Mouse (Mus musculus) adrenal gland, postnatal 36 days (tissue): ENCODE data around the gene Camk2b. TPM values are rescaled to one million over a fixed set of nuclear protein-coding genes. Genes with fewer than 3 reads are reported as not detected.
"Not testable (repeated sequence)": the region's sequence is repeated elsewhere in the genome, so short reads cannot be mapped to it uniquely, and the experiment has no call there.

Experiments used
- DNase-seq, 2 experiments: peaks; one replicate each; pipeline ENCODE4 v3.0.0; 2021; ENCODE audit warnings: mixed read lengths in 1 of 2
- total RNA-seq, 2 experiments: library from RNA; stranded (reverse); gene quantifications; 2 replicates each; pipeline ENCODE4 v1.2.3; 2021

The Camk2b gene
- total RNA-seq, 2 experiments from 2014 or later, result 7.8 to 14.5 TPM

DNA sequence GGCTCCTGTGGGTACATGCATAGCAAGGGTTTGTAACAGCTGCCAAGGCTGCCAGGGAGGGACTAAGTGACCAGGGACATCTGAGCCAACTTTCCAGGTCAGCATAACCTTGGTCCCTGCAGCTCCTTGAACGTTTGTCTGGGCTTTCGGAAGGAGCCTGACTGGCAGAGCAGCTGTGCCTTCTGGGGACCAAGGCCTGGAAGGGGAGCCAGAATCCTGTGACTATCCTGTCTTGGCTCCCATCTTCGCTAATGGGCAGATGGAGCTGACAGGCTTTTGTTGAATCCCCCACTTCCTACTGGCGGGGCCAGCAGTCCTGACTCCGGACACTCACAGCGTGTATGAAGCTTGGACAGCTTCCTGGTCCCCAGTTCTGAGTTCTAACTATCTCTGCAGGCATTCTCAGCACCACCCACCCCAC lies 51.1 kb downstream of the Camk2b start:
- peak; percentile 42 to 62 for DNase-seq

DNA sequence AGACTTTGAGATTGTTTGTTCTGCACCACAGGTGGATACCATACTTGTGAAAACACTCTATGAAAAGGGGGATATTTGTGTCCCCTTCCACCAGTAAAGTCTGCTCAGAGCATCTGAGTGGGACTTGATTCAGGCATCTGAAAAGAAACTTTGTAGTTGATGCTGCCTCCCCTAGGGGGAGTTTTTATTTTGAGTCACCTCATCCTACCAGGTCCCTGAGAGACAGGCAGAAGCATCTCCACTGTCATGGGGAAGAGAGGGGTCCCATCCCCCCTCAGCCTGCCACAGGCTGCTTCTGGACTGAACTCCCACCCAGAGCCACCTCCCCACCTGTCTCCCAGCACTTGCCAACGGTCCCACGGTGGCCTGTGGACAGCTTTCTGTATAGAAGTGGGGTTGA lies 52.8 kb downstream of the Camk2b start:
- no peak for DNase-seq

DNA sequence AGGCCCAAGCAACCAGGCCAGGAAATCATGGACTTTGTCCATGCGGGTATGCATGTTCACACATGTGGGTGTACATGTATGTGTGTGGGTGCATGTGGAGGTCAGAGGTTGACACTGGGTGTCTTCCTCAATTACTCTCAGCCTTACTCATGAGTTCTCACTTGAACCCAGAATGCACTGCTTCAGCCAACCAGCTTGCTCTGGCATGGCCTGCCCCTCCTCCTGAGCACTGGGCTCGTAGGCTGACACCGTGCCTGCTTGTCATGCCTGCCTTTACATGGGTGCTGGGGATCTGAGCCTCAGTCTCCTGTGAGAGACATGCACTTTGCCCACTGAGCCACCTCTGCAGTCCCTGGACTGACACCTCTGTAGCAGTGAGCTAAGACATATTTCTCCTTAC lies 54.3 kb downstream of the Camk2b start:
- no peak for DNase-seq

DNA sequence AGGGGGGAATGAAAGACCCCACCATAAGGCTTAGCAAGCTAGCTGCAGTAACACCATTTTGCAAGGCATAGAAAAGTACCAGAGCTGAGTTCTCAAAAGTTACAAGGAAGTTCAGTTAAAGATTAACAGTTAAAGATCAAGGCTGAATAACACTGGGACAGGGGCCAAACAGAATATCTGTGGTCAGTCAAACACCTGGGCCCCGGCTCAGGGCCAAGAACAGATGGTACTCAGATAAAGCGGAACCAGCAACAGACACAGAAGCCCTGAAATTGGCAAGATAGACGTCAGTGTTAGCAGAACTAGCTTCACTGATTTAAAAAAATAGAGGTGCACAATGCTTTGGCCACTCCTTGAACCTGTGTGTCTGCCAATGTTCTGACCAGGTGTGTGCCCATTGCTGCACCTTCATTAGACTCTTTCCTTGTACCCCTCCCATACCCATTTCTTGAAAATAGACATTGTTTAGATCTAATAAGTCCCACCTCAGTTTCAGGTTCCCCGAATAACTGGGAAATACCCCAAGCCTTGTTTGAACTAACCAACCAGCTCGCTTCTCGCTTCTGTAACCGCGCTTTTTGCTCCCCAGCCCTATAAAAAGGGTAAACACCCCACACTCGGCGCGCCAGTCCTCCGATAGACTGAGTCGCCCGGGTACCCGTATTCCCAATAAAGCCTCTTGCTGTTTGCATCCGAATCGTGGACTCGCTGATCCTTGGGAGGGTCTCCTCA lies 55.2 kb downstream of the Camk2b start:
- not testable (repeated sequence) for DNase-seq

DNA sequence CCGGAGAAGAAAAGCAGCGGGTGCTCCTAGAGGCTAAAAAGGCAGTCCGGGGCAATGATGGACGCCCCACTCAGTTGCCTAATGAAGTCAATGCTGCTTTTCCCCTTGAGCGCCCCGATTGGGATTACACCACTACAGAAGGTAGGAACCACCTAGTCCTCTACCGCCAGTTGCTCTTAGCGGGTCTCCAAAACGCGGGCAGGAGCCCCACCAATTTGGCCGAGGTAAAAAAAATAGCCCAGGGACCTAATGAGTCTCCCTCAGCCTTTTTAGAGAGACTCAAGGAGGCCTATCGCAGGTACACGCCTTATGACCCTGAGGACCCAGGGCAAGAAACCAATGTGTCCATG lies 58.4 kb downstream of the Camk2b start:
- not testable (repeated sequence) for DNase-seq

DNA sequence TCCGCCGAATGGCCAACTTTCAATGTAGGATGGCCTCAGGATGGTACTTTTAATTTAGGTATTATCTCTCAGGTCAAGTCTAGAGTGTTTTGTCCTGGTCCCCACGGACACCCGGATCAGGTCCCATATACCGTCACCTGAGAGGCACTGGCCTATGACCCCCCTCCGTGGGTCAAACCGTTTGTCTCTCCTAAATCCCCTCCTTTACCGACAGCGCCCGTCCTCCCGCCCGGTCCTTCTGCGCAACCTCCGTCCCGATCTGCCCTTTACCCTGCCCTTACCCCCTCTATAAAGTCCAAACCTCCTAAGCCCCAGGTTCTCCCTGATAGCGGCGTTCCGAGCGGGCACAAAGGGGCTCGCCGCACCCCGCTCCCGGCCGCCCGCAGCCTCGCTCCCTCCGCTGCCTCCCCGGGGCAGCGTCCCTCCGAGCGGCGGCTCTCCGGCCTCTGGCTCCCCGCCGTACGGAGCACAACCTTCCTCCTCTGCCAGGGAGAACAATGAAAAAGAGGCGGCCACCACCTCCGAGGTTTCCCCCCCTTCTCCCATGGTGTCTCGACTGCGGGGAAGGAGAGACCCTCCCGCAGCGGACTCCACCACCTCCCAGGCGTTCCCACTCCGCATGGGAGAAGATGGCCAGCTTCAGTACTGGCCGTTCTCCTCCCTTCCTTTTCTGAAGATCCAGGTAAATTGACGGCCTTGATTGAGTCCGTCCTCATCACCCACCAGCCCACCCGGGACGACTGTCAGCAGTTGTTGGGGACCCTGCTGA lies 59.0 kb downstream of the Camk2b start:
- not testable (repeated sequence) for DNase-seq

DNA sequence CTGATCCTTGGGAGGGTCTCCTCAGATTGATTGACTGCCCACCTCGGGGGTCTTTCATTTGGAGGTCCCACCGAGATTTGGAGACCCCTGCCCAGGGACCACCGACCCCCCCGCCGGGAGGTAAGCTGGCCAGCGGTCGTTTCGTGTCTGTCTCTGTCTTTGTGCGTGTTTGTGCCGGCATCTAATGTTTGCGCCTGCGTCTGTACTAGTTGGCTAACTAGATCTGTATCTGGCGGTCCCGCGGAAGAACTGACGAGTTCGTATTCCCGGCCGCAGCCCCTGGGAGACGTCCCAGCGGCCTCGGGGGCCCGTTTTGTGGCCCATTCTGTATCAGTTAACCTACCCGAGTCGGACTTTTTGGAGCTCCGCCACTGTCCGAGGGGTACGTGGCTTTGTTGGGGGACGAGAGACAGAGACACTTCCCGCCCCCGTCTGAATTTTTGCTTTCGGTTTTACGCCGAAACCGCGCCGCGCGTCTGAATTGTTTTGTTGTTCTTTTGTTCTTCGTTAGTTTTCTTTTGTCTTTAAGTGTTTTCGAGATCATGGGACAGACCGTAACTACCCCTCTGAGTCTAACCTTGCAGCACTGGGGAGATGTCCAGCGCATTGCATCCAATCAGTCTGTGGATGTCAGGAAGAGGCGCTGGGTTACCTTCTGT lies 59.7 kb downstream of the Camk2b start:
- not testable (repeated sequence) for DNase-seq

DNA sequence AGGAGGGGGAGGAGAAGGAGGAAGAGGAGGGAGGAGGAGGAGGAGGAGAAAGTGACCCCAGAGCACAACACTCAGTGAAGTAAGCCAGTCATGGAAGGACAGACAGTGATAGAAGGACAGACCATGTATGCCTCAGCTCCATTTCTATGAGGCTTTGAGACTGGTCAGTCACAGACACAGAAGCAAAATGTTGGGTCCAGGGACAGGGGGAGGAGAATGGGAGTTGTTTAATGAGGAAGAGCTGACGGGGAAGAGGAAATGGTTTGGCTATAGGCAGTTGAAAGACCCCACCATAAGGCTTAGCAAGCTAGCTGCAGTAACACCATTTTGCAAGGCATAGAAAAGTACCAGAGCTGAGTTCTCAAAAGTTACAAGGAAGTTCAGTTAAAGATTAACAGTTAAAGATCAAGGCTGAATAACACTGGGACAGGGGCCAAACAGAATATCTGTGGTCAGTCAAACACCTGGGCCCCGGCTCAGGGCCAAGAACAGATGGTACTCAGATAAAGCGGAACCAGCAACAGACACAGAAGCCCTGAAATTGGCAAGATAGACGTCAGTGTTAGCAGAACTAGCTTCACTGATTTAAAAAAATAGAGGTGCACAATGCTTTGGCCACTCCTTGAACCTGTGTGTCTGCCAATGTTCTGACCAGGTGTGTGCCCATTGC lies 60.7 kb downstream of the Camk2b start:
- not testable (repeated sequence) for DNase-seq

DNA sequence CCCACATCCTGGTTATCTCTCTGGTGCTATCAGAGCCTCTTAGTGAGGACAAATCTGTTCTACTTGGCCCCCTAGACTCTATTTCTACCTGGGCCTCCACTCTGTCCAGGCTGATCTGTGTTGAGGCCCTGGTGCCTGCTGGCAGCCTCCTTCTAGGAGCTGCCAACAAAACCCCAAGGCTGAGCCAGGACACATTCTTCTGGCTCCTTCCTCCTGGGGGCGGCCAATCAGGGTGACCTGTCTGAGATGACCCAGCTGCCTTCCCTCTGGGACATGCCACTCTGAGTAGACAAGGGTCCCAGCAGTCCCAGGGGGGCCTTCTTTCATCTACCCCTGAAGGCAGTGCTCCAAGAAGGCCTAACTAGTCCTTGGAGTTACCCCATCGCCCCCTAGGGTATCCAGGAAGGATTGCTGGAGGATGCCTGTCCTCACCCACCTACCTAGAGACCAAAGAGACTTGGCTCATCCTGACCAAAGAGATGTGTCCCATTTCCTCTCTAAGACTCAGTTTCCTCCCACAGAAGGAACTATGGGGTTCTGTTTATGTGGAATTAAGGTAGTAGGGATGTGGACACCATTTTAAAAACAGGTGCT lies 63.0 kb downstream of the Camk2b start:
- DNase-seq, result peak in 1 of 2 experiments; percentile 30

DNA sequence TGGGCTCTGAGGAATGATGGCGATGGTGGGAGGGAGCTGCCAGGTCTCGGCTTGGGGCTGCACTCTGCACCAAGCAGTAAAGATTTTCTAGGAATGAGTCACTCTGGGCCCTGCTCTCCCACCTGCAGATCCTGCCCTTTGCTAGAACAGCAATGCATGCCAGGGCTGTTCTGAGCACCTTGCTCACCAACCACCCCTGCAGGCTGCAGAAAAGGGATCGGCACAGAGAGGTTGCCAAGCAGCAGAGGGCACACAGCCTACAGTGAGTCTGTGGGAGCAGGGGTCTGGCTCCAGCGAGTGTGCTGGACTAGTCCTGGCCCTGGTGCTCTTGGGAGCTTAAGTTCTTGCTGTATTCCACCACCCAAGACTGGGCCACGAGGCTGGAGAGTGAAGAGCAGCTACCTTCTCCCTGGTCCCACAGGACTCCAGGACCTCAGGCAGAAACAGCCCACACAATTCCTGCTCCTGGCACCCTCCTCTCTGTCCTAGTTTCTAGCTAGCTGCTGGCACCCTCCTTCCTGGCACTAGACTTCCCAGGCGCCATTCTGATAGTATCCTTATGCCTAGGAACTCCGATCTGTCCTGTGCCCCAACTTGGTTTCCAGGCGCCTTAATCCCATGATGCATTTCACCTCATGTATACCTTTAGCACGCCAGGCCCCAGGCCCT lies 64.0 kb downstream of the Camk2b start:
- DNase-seq, result no peak

DNA sequence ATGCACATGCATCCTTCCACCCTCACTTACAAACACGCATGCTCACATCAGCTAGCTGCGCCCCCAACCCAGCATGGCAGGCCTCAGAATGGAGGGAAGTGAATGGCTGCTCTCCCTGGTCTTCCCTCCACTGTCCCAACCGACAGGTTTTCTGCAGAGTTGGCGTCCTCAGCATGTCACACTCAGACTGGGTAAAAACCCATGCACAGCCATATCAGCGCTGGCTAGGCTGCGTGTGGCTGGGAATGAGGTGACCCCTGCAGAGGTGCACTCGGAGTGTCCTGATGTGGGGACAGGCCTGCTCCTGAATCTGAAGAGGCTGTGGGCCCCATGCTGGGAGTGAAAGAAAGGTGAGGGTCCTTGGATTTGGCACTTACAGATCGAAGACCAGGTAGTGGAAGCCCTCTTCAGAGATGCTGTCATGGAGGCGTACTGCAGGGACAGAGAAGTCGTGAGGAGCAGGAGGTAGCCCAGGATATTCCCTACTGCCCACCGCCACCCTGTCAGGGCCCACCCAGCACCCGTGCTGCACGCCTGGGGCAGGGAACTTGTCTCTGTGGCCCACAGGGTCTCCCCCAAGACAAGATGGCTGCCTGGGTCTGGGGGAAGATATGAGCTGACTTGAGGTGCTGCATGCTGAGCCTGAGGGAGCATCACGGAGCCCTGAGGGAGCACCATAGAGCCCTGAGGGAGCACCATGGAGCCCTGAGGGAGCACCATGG lies 65.0 kb downstream of the Camk2b start:
- DNase-seq, result no peak

DNA sequence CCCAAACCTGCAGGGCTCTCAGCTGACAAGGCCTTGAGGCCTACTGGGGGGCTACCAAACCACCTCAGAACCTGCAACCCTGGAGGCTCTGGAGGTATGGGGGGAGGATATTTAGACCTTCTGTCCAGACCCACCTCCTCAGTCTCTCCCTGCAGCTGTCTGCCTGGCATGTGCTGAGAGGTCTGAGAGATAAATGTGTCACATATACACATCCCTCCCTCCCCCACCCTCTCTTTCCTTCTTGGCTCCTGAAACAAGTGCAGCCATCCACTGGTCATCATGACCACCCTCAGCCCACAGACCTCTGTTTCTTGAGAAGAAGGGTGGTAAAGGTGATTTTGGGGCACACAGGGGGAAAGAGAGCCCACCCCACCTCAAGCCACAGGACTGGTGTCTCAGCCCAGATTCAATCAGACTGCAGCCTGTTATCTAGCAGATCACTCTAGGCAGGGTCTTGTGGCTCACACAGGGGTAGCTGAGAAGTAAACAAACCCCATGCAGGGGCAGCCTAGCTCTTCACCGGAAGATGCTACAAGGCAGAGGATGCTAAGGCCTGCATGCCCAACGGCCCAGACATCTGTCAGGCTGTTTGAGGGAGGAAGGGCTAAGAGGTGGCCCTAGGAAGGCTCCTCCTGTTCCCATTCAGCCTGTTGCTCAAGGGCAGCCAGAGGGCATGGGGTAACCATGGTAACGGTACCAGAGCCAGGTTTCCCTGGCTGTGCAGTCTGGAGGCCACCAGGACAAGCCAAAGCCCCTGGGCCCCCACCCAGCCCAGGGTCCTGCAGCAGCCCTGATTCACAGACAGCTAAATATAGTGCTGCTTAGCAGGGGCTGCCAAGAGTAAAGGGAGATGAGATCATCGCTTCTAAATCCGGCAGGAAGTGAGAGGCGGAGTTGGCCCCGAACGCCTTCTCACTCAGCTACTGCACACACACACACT lies 66.1 kb downstream of the Camk2b start:
- DNase-seq, result peak; percentile 82 to 89

DNA sequence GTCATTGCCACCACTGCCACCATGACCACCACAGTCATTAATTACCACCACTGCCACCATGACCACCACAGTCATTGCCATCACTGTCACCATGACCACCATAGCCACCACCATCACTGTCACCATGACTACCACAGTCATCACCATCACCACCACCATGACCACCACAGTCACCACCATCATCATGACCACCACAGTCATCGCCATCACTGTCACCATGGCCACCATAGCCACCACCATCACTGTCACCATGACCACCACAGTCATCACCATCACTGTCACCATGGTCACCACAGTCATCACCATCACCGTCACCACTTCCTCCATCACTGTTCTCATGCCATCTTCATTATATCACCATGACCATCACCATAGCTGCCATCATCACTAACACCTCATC lies 67.7 kb downstream of the Camk2b start:
- no peak for DNase-seq

DNA sequence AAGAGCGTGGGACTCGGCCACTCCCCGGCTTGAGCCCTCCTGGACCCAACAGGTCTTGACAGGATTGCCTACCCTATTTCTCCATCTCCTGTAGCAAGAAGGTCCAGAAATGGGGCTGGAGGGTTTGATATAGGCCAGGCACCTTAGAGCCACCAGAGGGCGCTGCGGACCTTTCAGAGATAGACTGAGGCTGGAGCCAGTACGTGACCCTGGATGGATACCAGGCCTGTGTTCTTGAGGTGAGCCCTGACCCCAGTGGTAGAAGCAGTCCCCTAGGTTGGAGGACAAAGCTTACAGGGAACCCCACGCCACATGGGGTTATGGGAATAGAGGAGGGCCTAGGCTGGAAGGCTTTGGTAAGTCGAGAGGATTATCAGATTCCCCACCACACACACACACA lies 70.2 kb downstream of the Camk2b start:
- peak; percentile 88 to 92 for DNase-seq

DNA sequence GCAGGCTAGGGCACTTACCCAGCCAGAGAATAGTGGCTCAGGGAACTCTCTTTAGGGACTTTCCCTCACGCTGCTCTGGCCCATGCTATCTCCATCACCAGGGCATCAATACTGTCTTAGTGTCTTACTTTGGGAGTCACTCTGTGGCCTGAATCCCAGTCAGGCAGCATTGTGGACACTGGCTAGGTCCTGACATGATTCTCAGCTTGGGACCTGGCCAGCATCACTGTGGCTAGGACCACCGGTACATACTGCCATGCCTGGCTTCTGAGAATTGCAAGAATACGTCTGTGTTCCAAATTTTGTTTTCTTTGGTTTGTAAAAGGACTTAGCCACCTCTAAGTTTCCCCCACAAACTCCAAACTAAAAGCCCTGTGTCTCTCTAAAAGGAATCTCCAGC lies 71.3 kb downstream of the Camk2b start:
- no peak for DNase-seq

DNA sequence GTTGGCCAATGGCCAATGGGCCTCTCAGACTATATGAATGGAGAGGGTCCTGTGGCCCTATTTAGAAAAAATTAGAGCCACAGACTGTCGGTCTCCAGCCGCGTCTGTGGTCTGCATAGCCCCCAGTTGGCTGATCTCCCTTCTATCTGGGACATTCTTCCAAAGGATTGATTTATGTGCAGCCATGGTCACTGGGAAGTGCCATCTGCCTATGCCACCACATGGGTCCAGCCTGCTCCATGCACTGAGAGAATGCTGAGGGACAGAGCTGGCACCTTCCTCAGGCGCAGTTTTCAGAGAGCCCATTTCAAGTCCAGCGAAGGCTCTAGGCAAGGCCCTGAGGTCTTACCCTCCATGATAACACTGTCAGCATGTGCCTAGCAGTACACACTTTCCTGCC lies 72.0 kb downstream of the Camk2b start:
- DNase-seq, result no peak

DNA sequence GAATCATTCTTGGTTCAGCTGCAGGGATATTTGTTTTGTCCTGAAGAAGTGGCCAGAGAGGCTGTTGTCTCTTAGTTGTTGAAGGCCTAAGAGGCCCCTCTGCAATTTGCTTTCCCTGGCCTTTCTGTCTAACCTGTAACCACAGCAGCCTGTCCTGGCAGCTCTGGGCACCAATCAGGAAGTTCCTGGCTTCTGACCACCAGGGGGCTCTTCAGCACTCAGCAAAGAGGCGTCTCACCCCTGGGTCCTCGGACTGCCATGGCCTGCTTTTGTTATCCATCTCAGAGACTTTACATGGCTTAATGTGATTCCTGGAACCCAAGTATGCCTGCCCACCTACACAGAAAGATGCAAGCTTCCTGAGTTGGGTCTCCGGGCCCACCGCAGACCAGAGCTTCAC lies 75.3 kb downstream of the Camk2b start:
- DNase-seq, result peak; percentile 60 to 75

DNA sequence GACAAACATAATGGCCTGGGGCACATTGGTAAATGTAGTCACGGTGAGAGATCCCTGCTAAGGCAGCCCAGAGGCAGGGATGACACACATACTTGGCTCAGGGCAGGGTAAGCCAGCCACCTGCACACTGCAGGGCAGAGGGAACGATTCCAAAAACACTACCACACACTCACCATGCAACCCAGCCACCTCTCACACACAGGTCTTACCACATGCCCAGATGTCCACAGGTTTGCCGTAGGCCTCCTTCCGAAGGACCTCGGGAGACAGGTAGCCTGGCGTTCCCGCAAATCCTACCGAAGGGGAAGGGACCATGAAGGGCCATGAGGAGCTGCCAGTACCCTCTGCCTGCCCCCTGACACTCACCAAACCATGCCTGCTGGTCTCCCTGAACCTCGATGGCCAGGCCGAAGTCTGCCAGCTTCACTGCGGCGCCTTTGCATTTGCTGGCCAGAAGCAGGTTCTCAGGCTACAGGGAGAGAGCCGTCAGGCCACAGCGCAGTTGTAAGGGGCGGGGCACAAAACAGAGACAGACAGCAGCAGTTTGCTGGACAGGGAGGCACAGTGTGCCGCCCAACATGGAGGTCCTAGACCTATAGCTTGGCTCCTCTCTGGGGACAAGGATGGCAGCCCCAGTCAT lies 76.1 kb downstream of the Camk2b start:
- DNase-seq, result no peak

DNA sequence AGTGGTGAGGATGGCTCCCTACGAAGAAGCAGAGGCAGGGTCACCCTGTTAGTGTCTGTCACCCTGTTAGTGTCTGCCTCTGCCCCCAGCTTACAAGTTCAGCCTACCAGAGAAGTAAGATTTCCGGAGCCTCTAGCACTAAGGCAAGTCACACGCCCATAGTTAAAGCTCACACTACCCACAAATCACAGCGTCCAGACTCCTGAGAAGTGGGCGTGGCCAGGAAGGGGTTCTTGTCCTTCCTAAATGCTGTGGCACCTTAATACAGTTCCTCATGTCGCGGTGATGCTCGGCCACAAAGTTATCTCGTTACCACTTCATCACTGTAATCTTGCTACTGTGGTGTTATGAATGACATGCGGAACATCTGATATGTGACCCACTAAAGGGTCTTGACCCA lies 78.0 kb downstream of the Camk2b start:
- DNase-seq, result no peak
